Mouse (Mus musculus) cortical plate, adult 2 months (tissue): ENCODE results near the gene Corin.

Experiments used
- CTCF ChIP-seq: fragments of 200-500 bp; IDR thresholded peaks from 2 replicates; pipeline ENCODE4 v1.5.1; 2011; ENCODE audit warnings: mild to moderate bottlenecking, control low read depth, low read length; ENCODE audit not compliant: insufficient read depth; ENCODE audit errors: extremely low read depth
- POLR2A ChIP-seq: fragments of 200-500 bp; IDR thresholded peaks from 2 replicates; pipeline ENCODE4 v1.6.1; 2011; ENCODE audit warnings: mild to moderate bottlenecking, low read length, control low read depth; ENCODE audit not compliant: insufficient read depth; ENCODE audit errors: extremely low read depth

GRCm38 (mm10) chr5:72472317-72473009 is 31.8 kb downstream of the Corin start:
- TF ChIP-seq CTCF = no peak
- no peak for TF ChIP-seq POLR2A
